ENCODE assay signal across 17 mouse cellular contexts in the genomic region with DNA sequence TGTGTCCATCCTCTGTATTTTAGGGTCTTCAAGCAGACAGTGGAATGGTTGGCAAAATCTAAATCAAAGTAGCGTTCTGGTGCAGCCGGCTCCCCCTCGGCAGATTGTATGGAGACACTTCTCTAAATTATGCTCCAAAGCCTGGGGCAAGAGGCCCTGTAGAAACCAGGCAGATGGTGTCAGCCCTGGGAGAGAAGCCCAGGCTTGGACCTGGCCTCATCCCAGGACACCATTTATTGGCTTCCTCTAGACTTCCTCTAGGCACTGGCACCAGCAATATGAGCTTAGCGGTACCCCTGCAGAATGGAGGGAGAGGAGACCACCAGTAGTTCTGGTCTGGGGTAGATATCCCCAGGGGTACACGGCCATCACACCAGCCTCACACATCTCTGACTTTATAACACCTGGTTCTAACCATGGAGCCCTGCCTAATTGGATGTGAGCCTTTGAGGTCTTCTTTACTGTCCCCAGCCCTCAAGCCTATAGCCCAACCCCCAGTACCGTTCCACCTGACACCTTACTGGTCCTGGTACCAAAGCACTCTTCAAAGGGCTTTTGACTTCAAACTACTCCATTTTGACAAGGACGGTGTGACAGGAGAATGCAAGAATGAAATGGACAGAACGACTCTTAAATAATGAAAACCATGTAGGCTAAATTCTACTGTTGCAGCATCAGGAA. TPM values are rescaled to one million over a fixed set of nuclear protein-coding genes. Genes with fewer than 3 reads are reported as not detected.
DNase-seq lines count a peak whose midpoint lies in the region; ATAC-seq and TF ChIP-seq lines count a peak whose summit lies in the region.
"Had no signal": no experiment of that assay in that cellular context is flagged by ENCODE, and none has a peak within 500 bp of the region (broad histone marks: within the 10 kb centered on the region; RNA-seq: fewer than 3 reads in every experiment).

No protein-coding gene starts in this region.

- no peak overlapping the region for H3K4me3 ChIP-seq in forebrain, embryonic 14.5 days (ENCODE audit: low read depth, low read length)
- H3K4me3 ChIP-seq in forebrain, embryonic 10.5 days: no peak overlapping the region
- no peak overlapping the region for H3K4me3 ChIP-seq in midbrain, postnatal 0 days (ENCODE audit: low read depth, low read length)
- no peak overlapping the region for H3K4me3 ChIP-seq in midbrain, embryonic 15.5 days
- no peak overlapping the region for H3K4me3 ChIP-seq in intestine, embryonic 15.5 days (replicated peaks)
- H3K4me3 ChIP-seq: erythroblast, embryonic 14.5 days; kidney, embryonic 15.5 days; limb, embryonic 10.5 days had no signal

- H3K9me3 ChIP-seq in forebrain, embryonic 14.5 days (replicated peaks; ENCODE audit: control insufficient read depth, low read length): no peaks in the 10 kb centered on the region
- no peaks in the 10 kb centered on the region for H3K9me3 ChIP-seq in forebrain, embryonic 10.5 days
- no peaks in the 10 kb centered on the region for H3K9me3 ChIP-seq in midbrain, postnatal 0 days (ENCODE audit: low read length)
- no peaks in the 10 kb centered on the region for H3K9me3 ChIP-seq in midbrain, embryonic 15.5 days
- H3K9me3 ChIP-seq in intestine, embryonic 15.5 days: no peaks in the 10 kb centered on the region
- H3K9me3 ChIP-seq: kidney, embryonic 15.5 days; limb, embryonic 10.5 days had no signal

- H3K27me3 ChIP-seq in forebrain, embryonic 14.5 days (replicated peaks; ENCODE audit: control insufficient read depth, insufficient read depth, low read length): 0 out of 2 replicates have a peak, but pooled peaks cover 3% of the 10 kb centered on the region
- H3K27me3 ChIP-seq in forebrain, embryonic 10.5 days (ENCODE audit: poor library complexity, severe bottlenecking): no peaks in the 10 kb centered on the region
- no peaks in the 10 kb centered on the region for H3K27me3 ChIP-seq in midbrain, postnatal 0 days (ENCODE audit: insufficient read depth, low read length)
- H3K27me3 ChIP-seq in midbrain, embryonic 15.5 days (replicated peaks): no peaks in the 10 kb centered on the region
- H3K27me3 ChIP-seq in intestine, embryonic 15.5 days (replicated peaks): no peaks in the 10 kb centered on the region
- H3K27me3 ChIP-seq: kidney, embryonic 15.5 days had no signal

- TF ChIP-seq CTCF in midbrain, postnatal 0 days (IDR thresholded peaks at IDR 0.05): no peak

- ATAC-seq in forebrain, embryonic 14.5 days: peak; percentile 58
- no peak for ATAC-seq in midbrain, postnatal 0 days (ENCODE audit: low FRiP score)
- no peak for ATAC-seq in midbrain, embryonic 15.5 days (replicated peaks)
- no peak for ATAC-seq in intestine, embryonic 15.5 days

- no peaks in the 10 kb centered on the region for H3K36me3 ChIP-seq in forebrain, embryonic 14.5 days (ENCODE audit: control insufficient read depth, insufficient read depth, low read length)
- no peaks in the 10 kb centered on the region for H3K36me3 ChIP-seq in forebrain, embryonic 10.5 days (replicated peaks)
- no peaks in the 10 kb centered on the region for H3K36me3 ChIP-seq in midbrain, postnatal 0 days (ENCODE audit: insufficient read depth, low read length)
- no peaks in the 10 kb centered on the region; the same call in 1 of the 2 replicates for H3K36me3 ChIP-seq in midbrain, embryonic 15.5 days (replicated peaks)
- H3K36me3 ChIP-seq in intestine, embryonic 15.5 days: no peaks in the 10 kb centered on the region
- H3K36me3 ChIP-seq: limb, embryonic 10.5 days had no signal

- DNase-seq in forebrain, embryonic 14.5 days (ENCODE audit: low spot score): peak; percentile 58
- no peak for DNase-seq in forebrain, embryonic 10.5 days (ENCODE audit: extremely low spot score, low spot score)
- DNase-seq in midbrain, postnatal 0 days (ENCODE audit: low spot score): peak; percentile 66
- peak; percentile 98 for DNase-seq in cerebellum, adult 9-10 months
- peak; percentile 29 for DNase-seq in gastrocnemius, postnatal 10 days
- no peak for DNase-seq in heart, postnatal 10 days
- DNase-seq: adrenal gland, adult 8-10 months; lung, postnatal 10 days; thymus, postnatal 36 days had no signal

- H3K27ac ChIP-seq in forebrain, embryonic 14.5 days (ENCODE audit: low read depth, low read length): no peak overlapping the region
- no peak overlapping the region for H3K27ac ChIP-seq in forebrain, embryonic 10.5 days
- H3K27ac ChIP-seq in midbrain, postnatal 0 days (ENCODE audit: low read depth, low read length): no peak overlapping the region
- no peak overlapping the region for H3K27ac ChIP-seq in midbrain, embryonic 15.5 days
- no peak overlapping the region for H3K27ac ChIP-seq in intestine, embryonic 15.5 days
- H3K27ac ChIP-seq: kidney, embryonic 15.5 days; limb, embryonic 10.5 days; liver, embryonic 14.5 days; stomach, postnatal 0 days had no signal

- peaks cover 9% of the 10 kb centered on the region; the same call in 1 of the 2 replicates for H3K4me1 ChIP-seq in forebrain, embryonic 14.5 days (ENCODE audit: control insufficient read depth, insufficient read depth, low read length)
- H3K4me1 ChIP-seq in forebrain, embryonic 10.5 days: no peaks in the 10 kb centered on the region
- no peaks in the 10 kb centered on the region for H3K4me1 ChIP-seq in midbrain, postnatal 0 days (ENCODE audit: insufficient read depth, low read length)
- no peaks in the 10 kb centered on the region for H3K4me1 ChIP-seq in midbrain, embryonic 15.5 days
- H3K4me1 ChIP-seq in intestine, embryonic 15.5 days (replicated peaks): no peaks in the 10 kb centered on the region
- H3K4me1 ChIP-seq: kidney, embryonic 15.5 days; limb, embryonic 10.5 days had no signal

- H3K9ac ChIP-seq in forebrain, embryonic 14.5 days (ENCODE audit: low read length): no peak overlapping the region
- H3K9ac ChIP-seq in midbrain, postnatal 0 days (replicated peaks; ENCODE audit: low read length, poor library complexity, severe bottlenecking): no peak overlapping the region
- H3K9ac ChIP-seq in midbrain, embryonic 15.5 days: no peak overlapping the region
- no peak overlapping the region for H3K9ac ChIP-seq in intestine, embryonic 15.5 days
- H3K9ac ChIP-seq: kidney, embryonic 15.5 days; liver, embryonic 14.5 days had no signal

- WGBS in forebrain, embryonic 14.5 days: 81% methylated on average over 8 of the region's 8 CpGs
- WGBS in forebrain, embryonic 10.5 days: 93% methylated on average over 8 of the region's 8 CpGs
- 82% methylated on average over 8 of the region's 8 CpGs for WGBS in midbrain, postnatal 0 days
- WGBS in midbrain, embryonic 15.5 days: 79% methylated on average over 8 of the region's 8 CpGs
- WGBS in intestine, embryonic 15.5 days: 88% methylated on average over 8 of the region's 8 CpGs

- intact Hi-C loops in heart, postnatal 10 days (cut with DNase I): no loop called here

- H3K4me2 ChIP-seq in forebrain, embryonic 14.5 days (ENCODE audit: low read length): no peak overlapping the region
- H3K4me2 ChIP-seq in midbrain, postnatal 0 days (ENCODE audit: low read depth, low read length, poor library complexity, severe bottlenecking): no peak overlapping the region
- no peak overlapping the region for H3K4me2 ChIP-seq in midbrain, embryonic 15.5 days
- no peak overlapping the region for H3K4me2 ChIP-seq in intestine, embryonic 15.5 days (replicated peaks)
- H3K4me2 ChIP-seq: kidney, embryonic 15.5 days had no signal

RNA-seq across cellular contexts. Expression of a gene that starts 52.1 kb away (rescaled TPM):
- polyA plus RNA-seq in forebrain, embryonic 14.5 days (2014; fragmentation: Nextera tagmentation; extraction: Ambion mirVana): 11.0 and 11.2 TPM in 2 replicates
- 1.9 and 3.3 TPM in 2 replicates for polyA plus RNA-seq in forebrain, embryonic 10.5 days (2016; fragmentation: Nextera tagmentation; extraction: Ambion mirVana)
- 19.0 and 22.2 TPM in 2 replicates for total RNA-seq in midbrain, postnatal 0 days (2014; rRNA removed)
- polyA plus RNA-seq in midbrain, postnatal 0 days (2015; fragmentation: Nextera tagmentation; extraction: Ambion mirVana): 4.7 TPM in 2 replicates
- 6.1 and 7.3 TPM in 2 replicates for polyA plus RNA-seq in midbrain, embryonic 15.5 days (2015; fragmentation: Nextera tagmentation; extraction: Ambion mirVana)
- 10 to 100 TPM; 92.0 to 94.9 TPM for total RNA-seq in gastrocnemius, postnatal 10 days (2021)
- total RNA-seq in heart, postnatal 10 days (2021): under 1 TPM; 0.55 to 0.57 TPM
- 12.2 and 13.9 TPM in 2 replicates for polyA plus RNA-seq in intestine, embryonic 15.5 days (2015; fragmentation: Nextera tagmentation; extraction: Ambion mirVana)
- total RNA-seq: megakaryocyte-erythroid progenitor cell, adult 5-6 weeks had no signal
- polyA plus RNA-seq: erythroblast, embryonic 14.5 days had no signal

Comparison
In these comparisons a context has a peak if more than half of its experiments do, and no peak if none do; other contexts are left out.
1. DNase-seq: peak in forebrain, embryonic 14.5 days (single experiment), midbrain, postnatal 0 days (single experiment), cerebellum, adult 9-10 months (single experiment) and gastrocnemius, postnatal 10 days (single experiment); none in forebrain, embryonic 10.5 days (single experiment) and heart, postnatal 10 days (0 of 2).